Mouse (Mus musculus): ENCODE data around the gene Bcar3.

Bcar3 gene

GRCm38 (mm10) chr3:122483066-122483782 lies 189.3 kb downstream of the Bcar3 start:
- no peak for DNase-seq (ENCODE audit: low spot score)

GRCm38 (mm10) chr3:122483783-122484130 lies 189.8 kb downstream of the Bcar3 start:
- DNase-seq (ENCODE audit: low spot score): no peak

GRCm38 (mm10) chr3:122484301-122484700 lies 190.4 kb downstream of the Bcar3 start:
- DNase-seq (ENCODE audit: low spot score): no peak

GRCm38 (mm10) chr3:122485699-122486098 lies 191.8 kb downstream of the Bcar3 start:
- DNase-seq (ENCODE audit: low spot score): no peak

- DNase-seq (ENCODE audit: low spot score): no peak
Measured at GRCm38 (mm10) chr3:122486193-122486592, 192.3 kb downstream of the Bcar3 start.

- DNase-seq (ENCODE audit: low spot score): no peak
Measured at GRCm38 (mm10) chr3:122488051-122488754, 194.3 kb downstream of the Bcar3 start.

GRCm38 (mm10) chr3:122490574-122490973 lies 196.6 kb downstream of the Bcar3 start:
- DNase-seq (ENCODE audit: low spot score): no peak

GRCm38 (mm10) chr3:122492006-122492405 lies 198.1 kb downstream of the Bcar3 start:
- no peak for DNase-seq (ENCODE audit: low spot score)

GRCm38 (mm10) chr3:122492872-122493615 lies 199.1 kb downstream of the Bcar3 start:
- no peak for DNase-seq (ENCODE audit: low spot score)

- no peak for DNase-seq (ENCODE audit: low spot score)
Measured at GRCm38 (mm10) chr3:122494764-122495163, 200.8 kb downstream of the Bcar3 start.

GRCm38 (mm10) chr3:122497871-122498270 lies 203.9 kb downstream of the Bcar3 start:
- DNase-seq (ENCODE audit: low spot score): no peak

- no peak for DNase-seq (ENCODE audit: low spot score)
Measured at GRCm38 (mm10) chr3:122498528-122498927, 204.6 kb downstream of the Bcar3 start.

GRCm38 (mm10) chr3:122499647-122500046 lies 205.7 kb downstream of the Bcar3 start:
- no peak for DNase-seq (ENCODE audit: low spot score)

- DNase-seq (ENCODE audit: low spot score): no peak
Measured at GRCm38 (mm10) chr3:122500929-122501328, 207.0 kb downstream of the Bcar3 start.

- no peak for DNase-seq (ENCODE audit: low spot score)
Measured at GRCm38 (mm10) chr3:122506343-122506916, 212.5 kb downstream of the Bcar3 start.

- no peak for DNase-seq (ENCODE audit: low spot score)
Measured at GRCm38 (mm10) chr3:122507826-122508225, 213.9 kb downstream of the Bcar3 start.

- DNase-seq (ENCODE audit: low spot score): no peak
Measured at GRCm38 (mm10) chr3:122509084-122509483, 215.1 kb downstream of the Bcar3 start.

- no peak for DNase-seq (ENCODE audit: low spot score)
Measured at GRCm38 (mm10) chr3:122509534-122510239, 215.8 kb downstream of the Bcar3 start.

GRCm38 (mm10) chr3:122510240-122510750 lies 216.4 kb downstream of the Bcar3 start:
- DNase-seq (ENCODE audit: low spot score): no peak

- no peak for DNase-seq (ENCODE audit: low spot score)
Measured at GRCm38 (mm10) chr3:122510932-122511331, 217.0 kb downstream of the Bcar3 start.

GRCm38 (mm10) chr3:122511721-122512619 lies 218.0 kb downstream of the Bcar3 start:
- no peak for DNase-seq (ENCODE audit: low spot score)

Measured in c-Kit-positive CD71-positive TER-119-positive erythroid progenitor cells, embryonic 14.5 days (primary cell).